Mouse (Mus musculus): ENCODE data around the gene Slc10a1. TPM values are rescaled to one million over a fixed set of nuclear protein-coding genes. Genes with fewer than 3 reads are reported as not detected.

The Slc10a1 gene
- polyA plus RNA-seq (2015; fragmentation: Nextera tagmentation; extraction: Ambion mirVana), result 0.61 and 0.83 TPM in 2 replicates

GRCm38 (mm10) chr12:80968605-80969004 is at the start of gene Slc10a1:
TSS of gene Slc10a1 (minus strand) at chr12:80968705.
- WGBS, result 88% methylated on average over 5 of the region's 5 CpGs
- no peak within 1 kb of the TSS for H3K4me2 ChIP-seq (replicated peaks)
- H3K9me3 ChIP-seq, result no peaks in the 10 kb centered on the region
- H3K4me1 ChIP-seq, result no peaks in the 10 kb centered on the region
- no peak within 1 kb of the TSS for H3K4me3 ChIP-seq
- H3K36me3 ChIP-seq, result no peaks in the 10 kb centered on the region
- no peak within 1 kb of the TSS for H3K9ac ChIP-seq (replicated peaks)
- no peak within 1 kb of the TSS for H3K27ac ChIP-seq (replicated peaks)
- H3K27me3 ChIP-seq, result no peaks in the 10 kb centered on the region
- no peak for ATAC-seq (replicated peaks)

- no peak for ATAC-seq (replicated peaks)
- Histone ChIP-seq H3K9me3 (no peaks in the 10 kb centered on the region), H3K4me2 (replicated peaks) (no peak overlapping the region), H3K27ac (replicated peaks) (no peak overlapping the region), H3K4me3 (no peak overlapping the region), H3K9ac (replicated peaks) (no peak overlapping the region), H3K27me3 (no peaks in the 10 kb centered on the region), H3K4me1 (no peaks in the 10 kb centered on the region), H3K36me3 (no peaks in the 10 kb centered on the region)
- WGBS, result 94% methylated on average over 12 of the region's 12 CpGs
Measured at GRCm38 (mm10) chr12:81017624-81018023, 49.1 kb upstream of the Slc10a1 start.

GRCm38 (mm10) chr12:81013496-81013895 is 45.0 kb upstream of the Slc10a1 start:
- H3K27ac ChIP-seq (replicated peaks), result no peak overlapping the region
- H3K4me2 ChIP-seq (replicated peaks), result no peak overlapping the region
- H3K36me3 ChIP-seq, result no peaks in the 10 kb centered on the region
- WGBS, result 84% methylated on average over 11 of the region's 11 CpGs
- no peaks in the 10 kb centered on the region for H3K9me3 ChIP-seq
- H3K4me1 ChIP-seq, result peaks cover 3% of the 10 kb centered on the region; the same call in 1 of the 2 replicates
- H3K4me3 ChIP-seq, result no peak overlapping the region
- no peaks in the 10 kb centered on the region for H3K27me3 ChIP-seq
- ATAC-seq (replicated peaks), result no peak
- no peak overlapping the region for H3K9ac ChIP-seq (replicated peaks)

- H3K4me3 ChIP-seq, result no peak overlapping the region
- no peaks in the 10 kb centered on the region for H3K27me3 ChIP-seq
- WGBS, result 88% methylated on average over 2 of the region's 2 CpGs
- no peak overlapping the region for H3K27ac ChIP-seq (replicated peaks)
- H3K4me2 ChIP-seq (replicated peaks), result no peak overlapping the region
- H3K36me3 ChIP-seq, result no peaks in the 10 kb centered on the region
- H3K9me3 ChIP-seq, result no peaks in the 10 kb centered on the region
- no peak for ATAC-seq (replicated peaks)
- peaks cover 3% of the 10 kb centered on the region; the same call in 1 of the 2 replicates for H3K4me1 ChIP-seq
- no peak overlapping the region for H3K9ac ChIP-seq (replicated peaks)
Measured at GRCm38 (mm10) chr12:81011994-81012393, 43.5 kb upstream of the Slc10a1 start.

DNA sequence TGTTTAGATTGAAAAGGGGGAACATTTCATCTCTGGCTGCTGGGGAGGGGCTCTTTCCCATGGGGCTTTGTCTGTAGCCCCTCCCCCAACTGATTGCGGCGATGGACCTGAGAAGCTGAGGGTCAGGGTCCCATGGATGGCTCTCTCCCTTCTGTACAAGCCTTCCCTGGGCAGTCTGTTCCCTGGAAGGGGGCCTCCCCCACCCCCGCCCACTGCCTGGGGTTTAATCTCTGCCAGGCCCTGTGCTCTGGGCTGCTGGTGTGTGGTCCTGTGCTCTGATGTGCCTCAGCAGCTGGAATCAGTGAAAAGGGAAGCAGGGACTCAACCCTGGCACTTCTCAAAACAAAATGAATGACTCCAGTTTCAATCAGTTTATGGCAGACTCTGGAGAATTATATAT is 41.3 kb upstream of the Slc10a1 start:
- Histone ChIP-seq H3K4me3 (no peak overlapping the region), H3K36me3 (no peaks in the 10 kb centered on the region), H3K27me3 (no peaks in the 10 kb centered on the region), H3K9ac (replicated peaks) (no peak overlapping the region), H3K4me2 (replicated peaks) (no peak overlapping the region), H3K4me1 (peaks cover 3% of the 10 kb centered on the region; the same call in 1 of the 2 replicates), H3K27ac (replicated peaks) (no peak overlapping the region), H3K9me3 (no peaks in the 10 kb centered on the region)
- ATAC-seq (replicated peaks), result no peak
- WGBS, result 9% methylated on average over 3 of the region's 3 CpGs

DNA sequence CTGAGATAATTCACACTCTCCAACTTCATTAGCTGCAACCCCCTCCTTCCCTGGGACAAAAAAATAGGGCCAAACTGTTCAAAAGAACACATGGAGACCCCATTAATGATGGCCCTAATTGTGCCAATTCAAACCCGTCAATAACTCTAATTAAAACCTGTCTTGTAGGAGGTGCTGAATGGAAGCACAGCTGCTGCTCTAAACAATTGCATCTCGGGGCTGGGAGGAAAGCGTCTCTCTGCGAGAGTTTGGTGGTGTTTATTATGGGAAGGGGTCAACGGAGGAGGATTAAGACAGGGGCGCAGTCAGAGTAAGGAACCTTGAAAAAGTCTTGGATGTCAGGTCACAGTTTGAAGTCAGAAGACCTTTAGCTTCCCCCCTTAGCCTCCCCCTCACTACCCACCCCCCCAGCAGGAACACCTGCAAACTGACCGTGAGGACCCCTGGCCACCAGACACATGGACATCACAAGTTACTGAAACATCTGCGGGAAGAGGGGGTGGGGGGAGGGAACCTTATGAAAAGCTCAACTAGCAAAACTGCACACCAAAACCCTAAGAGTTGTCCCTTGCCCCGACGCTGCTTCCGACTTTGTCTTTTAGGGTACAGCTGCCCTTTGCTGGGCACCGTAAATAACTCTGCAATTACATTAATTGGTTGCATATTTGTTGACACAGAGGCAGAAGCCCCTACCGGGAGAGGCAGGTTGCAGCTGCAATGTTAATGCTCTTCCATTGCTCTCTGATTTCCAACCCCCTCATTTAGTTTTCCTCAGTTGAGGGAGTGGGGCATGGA is 34.5 kb upstream of the Slc10a1 start:
- Histone ChIP-seq H3K36me3 (no peaks in the 10 kb centered on the region), H3K4me2 (replicated peaks) (no peak overlapping the region), H3K4me3 (no peak overlapping the region), H3K9ac (replicated peaks) (no peak overlapping the region), H3K27ac (replicated peaks) (peak overlapping the region; percentile 54), H3K27me3 (peaks cover 7% of the 10 kb centered on the region; the same call in 1 of the 2 replicates), H3K4me1 (peaks cover 24% of the 10 kb centered on the region), H3K9me3 (no peaks in the 10 kb centered on the region)
- peak; percentile 73 for ATAC-seq (replicated peaks)
- WGBS, result 1% methylated on average over 13 of the region's 13 CpGs

DNA sequence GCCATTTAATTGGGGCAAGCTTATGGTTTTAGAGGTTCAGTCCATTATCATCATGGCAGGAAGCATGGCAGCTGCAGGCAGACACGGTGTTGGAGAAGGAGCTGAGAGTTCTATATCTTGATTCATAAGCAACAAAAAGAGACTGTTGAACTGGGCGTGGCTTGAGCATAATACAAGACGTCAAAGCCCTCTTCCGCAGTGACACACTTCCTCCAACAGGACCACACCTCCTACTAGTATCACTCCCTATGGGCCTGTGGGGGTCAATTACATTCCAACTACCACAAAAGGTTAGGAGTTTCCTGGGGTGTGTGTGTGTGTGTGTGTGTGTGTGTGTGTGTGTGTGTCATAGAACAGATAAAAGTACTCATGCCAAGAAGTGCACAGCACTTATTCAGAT is 32.4 kb upstream of the Slc10a1 start:
- H3K4me3 ChIP-seq, result no peak overlapping the region
- WGBS, result 67% methylated on average over 4 of the region's 4 CpGs
- peaks cover 24% of the 10 kb centered on the region for H3K4me1 ChIP-seq
- no peak for ATAC-seq (replicated peaks)
- no peak overlapping the region for H3K27ac ChIP-seq (replicated peaks)
- H3K36me3 ChIP-seq, result no peaks in the 10 kb centered on the region
- no peak overlapping the region for H3K9ac ChIP-seq (replicated peaks)
- H3K9me3 ChIP-seq, result no peaks in the 10 kb centered on the region
- H3K27me3 ChIP-seq, result peaks cover 11% of the 10 kb centered on the region; the same call in 1 of the 2 replicates
- no peak overlapping the region for H3K4me2 ChIP-seq (replicated peaks)

- H3K9me3 ChIP-seq, result no peaks in the 10 kb centered on the region
- ATAC-seq (replicated peaks), result peak; percentile 49
- H3K27ac ChIP-seq (replicated peaks), result peak overlapping the region; percentile 45
- peaks cover 11% of the 10 kb centered on the region; the same call in 1 of the 2 replicates for H3K27me3 ChIP-seq
- H3K4me1 ChIP-seq, result peaks cover 24% of the 10 kb centered on the region
- H3K36me3 ChIP-seq, result no peaks in the 10 kb centered on the region
- H3K4me3 ChIP-seq, result peak overlapping the region; percentile 28
- H3K9ac ChIP-seq (replicated peaks), result 0 out of 2 replicates have a peak overlapping the region, but pooled peaks have one; percentile 18
- 2% methylated on average over 33 of the region's 33 CpGs for WGBS
- peak overlapping the region; percentile 38 for H3K4me2 ChIP-seq (replicated peaks)
Measured at GRCm38 (mm10) chr12:80998528-80999221, 30.2 kb upstream of the Slc10a1 start.

DNA sequence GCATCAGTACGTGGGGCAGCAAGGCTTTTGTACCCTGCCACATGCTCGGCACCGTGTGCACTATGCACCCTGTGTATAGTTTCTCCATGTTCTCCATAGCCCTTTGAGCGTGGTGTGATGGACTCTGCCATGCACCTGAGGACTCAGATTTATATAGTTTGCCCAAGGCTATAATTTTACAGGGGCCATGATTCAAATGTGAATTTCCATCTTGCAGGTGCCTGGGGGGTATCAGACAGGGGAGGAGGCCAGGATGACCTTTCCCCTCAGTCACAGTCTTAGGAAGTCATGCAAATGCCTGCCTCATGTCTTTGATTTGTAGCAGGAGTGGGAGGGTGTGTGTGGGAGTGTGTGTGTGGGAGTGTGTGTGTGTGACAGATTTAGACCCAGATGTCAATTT is 29.1 kb upstream of the Slc10a1 start:
- H3K27ac ChIP-seq (replicated peaks), result no peak overlapping the region
- H3K27me3 ChIP-seq, result peaks cover 11% of the 10 kb centered on the region; the same call in 1 of the 2 replicates
- H3K4me2 ChIP-seq (replicated peaks), result no peak overlapping the region
- no peak overlapping the region for H3K4me3 ChIP-seq
- H3K9ac ChIP-seq (replicated peaks), result no peak overlapping the region
- no peaks in the 10 kb centered on the region for H3K9me3 ChIP-seq
- no peaks in the 10 kb centered on the region for H3K36me3 ChIP-seq
- ATAC-seq (replicated peaks), result no peak
- peaks cover 15% of the 10 kb centered on the region for H3K4me1 ChIP-seq
- 81% methylated on average over 4 of the region's 4 CpGs for WGBS

DNA sequence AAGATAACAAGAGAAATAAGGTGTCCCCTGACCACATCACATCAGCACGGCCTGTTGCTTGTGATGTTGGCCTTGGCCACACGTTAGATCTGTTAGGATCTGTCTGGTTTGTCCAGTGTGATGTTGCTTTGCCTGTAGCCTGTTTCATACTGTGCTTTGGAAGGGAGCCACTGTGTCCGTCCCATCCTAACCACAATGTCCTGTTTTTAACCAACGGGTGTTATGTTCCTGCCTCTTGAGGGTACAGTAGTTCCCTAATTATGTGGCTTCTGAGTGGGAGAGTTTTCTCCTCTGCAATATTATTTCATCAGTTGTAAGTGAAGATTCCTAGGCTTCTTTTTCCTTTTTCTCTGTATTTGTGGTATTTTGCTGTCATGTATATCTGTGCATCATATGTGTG is 26.8 kb upstream of the Slc10a1 start:
- H3K36me3 ChIP-seq, result no peaks in the 10 kb centered on the region
- H3K27me3 ChIP-seq, result peaks cover 11% of the 10 kb centered on the region; the same call in 1 of the 2 replicates
- 91% methylated on average over 4 of the region's 4 CpGs for WGBS
- no peak for ATAC-seq (replicated peaks)
- peaks cover 10% of the 10 kb centered on the region for H3K4me1 ChIP-seq
- H3K4me3 ChIP-seq, result no peak overlapping the region
- H3K9ac ChIP-seq (replicated peaks), result no peak overlapping the region
- no peaks in the 10 kb centered on the region for H3K9me3 ChIP-seq
- H3K27ac ChIP-seq (replicated peaks), result no peak overlapping the region
- no peak overlapping the region for H3K4me2 ChIP-seq (replicated peaks)

DNA sequence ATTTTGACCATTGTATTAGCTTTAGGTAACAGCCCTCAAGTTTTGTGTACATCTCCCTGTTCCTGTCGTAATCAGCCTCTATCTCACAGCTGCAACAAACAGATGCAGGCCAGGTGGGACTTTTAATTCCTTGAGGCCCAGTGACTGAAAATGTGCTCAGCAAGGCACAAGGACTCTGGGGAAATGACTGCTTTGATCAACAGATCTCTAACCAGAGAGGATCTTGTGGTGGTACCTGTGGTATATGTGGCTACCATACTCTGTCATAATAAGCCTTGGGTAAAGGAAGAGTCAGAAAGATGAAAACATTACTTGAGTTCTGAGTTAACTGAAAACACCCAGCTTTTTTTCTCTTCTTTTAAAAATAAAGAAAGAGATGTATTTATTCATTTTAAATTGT is 25.3 kb upstream of the Slc10a1 start:
- Histone ChIP-seq H3K9ac (replicated peaks) (no peak overlapping the region), H3K36me3 (no peaks in the 10 kb centered on the region), H3K27ac (replicated peaks) (no peak overlapping the region), H3K9me3 (no peaks in the 10 kb centered on the region), H3K4me2 (replicated peaks) (no peak overlapping the region), H3K4me3 (no peak overlapping the region), H3K4me1 (peaks cover 6% of the 10 kb centered on the region), H3K27me3 (0 out of 2 replicates have a peak, but pooled peaks cover 3% of the 10 kb centered on the region)
- WGBS, result 89% methylated on average over 1 of the region's 1 CpGs
- no peak for ATAC-seq (replicated peaks)

- Histone ChIP-seq H3K27ac (replicated peaks) (no peak overlapping the region), H3K27me3 (0 out of 2 replicates have a peak, but pooled peaks cover 3% of the 10 kb centered on the region), H3K9me3 (no peaks in the 10 kb centered on the region), H3K36me3 (no peaks in the 10 kb centered on the region), H3K4me1 (no peaks in the 10 kb centered on the region), H3K4me2 (replicated peaks) (no peak overlapping the region), H3K9ac (replicated peaks) (no peak overlapping the region), H3K4me3 (no peak overlapping the region)
- no peak for ATAC-seq (replicated peaks)
- WGBS, result 84% methylated on average over 8 of the region's 8 CpGs
Measured at GRCm38 (mm10) chr12:80992540-80993122, 24.1 kb upstream of the Slc10a1 start.

All from forebrain, embryonic 15.5 days (tissue).